ENCODE assay signal across 34 mouse cellular contexts in the genomic region with DNA sequence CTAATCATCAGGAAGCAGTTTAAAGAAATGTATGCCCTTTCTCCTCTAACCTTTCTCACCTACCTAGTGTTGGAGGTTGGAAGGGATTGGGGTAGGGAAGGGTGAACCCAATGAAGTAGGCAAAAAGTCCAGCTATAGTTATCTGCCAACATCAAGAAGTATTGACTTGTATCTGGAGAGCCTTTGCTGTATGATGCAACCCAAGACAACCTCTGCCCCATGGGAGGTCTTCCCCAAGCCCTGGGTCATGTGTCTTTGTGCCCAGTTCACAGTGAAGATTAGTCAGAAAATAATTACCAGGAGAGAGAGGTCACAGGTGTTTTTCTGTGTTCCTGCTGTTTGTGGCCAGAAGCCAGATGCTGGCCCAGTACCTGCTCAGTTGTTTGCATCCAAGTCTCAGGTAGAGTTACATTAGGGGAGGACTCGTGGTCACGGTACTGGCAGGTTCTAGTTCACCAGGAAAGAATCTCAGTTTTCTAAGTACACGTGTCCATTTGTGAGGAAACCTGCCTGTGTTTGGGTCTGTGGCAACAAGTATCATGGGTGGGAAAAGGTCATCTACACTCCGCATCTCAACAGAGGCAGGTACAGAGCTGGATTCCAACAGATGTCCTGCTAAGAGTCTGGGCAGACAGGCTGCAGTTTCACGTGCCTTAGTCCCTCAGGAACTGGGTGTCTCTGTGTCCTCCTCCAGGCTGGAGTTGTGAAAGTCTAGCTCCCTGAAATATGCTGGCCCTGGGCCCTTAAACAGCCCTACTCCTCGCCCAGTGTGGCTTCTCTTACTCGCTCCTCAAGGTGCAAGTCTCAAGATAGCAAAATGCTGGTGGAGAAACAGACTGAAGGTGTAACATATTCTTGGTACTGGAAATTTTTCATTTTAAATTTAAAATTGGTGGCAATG. TPM values are rescaled to one million over a fixed set of nuclear protein-coding genes. Genes with fewer than 3 reads are reported as not detected.
DNase-seq lines count a peak whose midpoint lies in the region; ATAC-seq and TF ChIP-seq lines count a peak whose summit lies in the region.
"Had no signal": no experiment of that assay in that cellular context is flagged by ENCODE, and none has a peak within 500 bp of the region (broad histone marks: within the 10 kb centered on the region; RNA-seq: fewer than 3 reads in every experiment).

No protein-coding gene starts in this region.

- no peak for DNase-seq in frontal cortex, postnatal 14 days (ENCODE audit: low spot score in 2 of 2)
- DNase-seq in left cerebral cortex, adult 2 months (ENCODE audit: extremely low spot score in 1 of 2, low spot score in 2 of 2): no peak
- no peak for DNase-seq in left cerebral cortex, adult 11 months (ENCODE audit: low spot score)
- peak; percentile 11 to 46 for DNase-seq in right cerebral cortex, postnatal 36 days (ENCODE audit: low spot score in 2 of 2)
- no peak for DNase-seq in right cerebral cortex, postnatal 4 days
- DNase-seq in gonadal fat pad, adult 2 months (ENCODE audit: low read depth): peak; percentile 26
- DNase-seq in ovary, postnatal 14 days (ENCODE audit: low spot score): no peak
- DNase-seq: cerebellum, adult 8-10 months; cerebellum, postnatal 36 days; embryo, embryonic 11 days; gastrocnemius, postnatal 25 days; layer of hippocampus, postnatal 36 days; liver, embryonic 13.5 days; lung, postnatal 36 days; thymus, adult 18-20 months had no signal

- intact Hi-C loops in left cerebral cortex, adult 2 months (cut with DNase I): loop anchor here (2.0 to 5.0 kb wide), 2 partner anchors 239 to 635 kb away; a partner anchor contains a TSS

- H3K27ac ChIP-seq in left cerebral cortex, adult 2 months: peak overlapping the region; percentile 48; the same call in 1 of the 2 replicates
- H3K27ac ChIP-seq: embryonic facial prominence, embryonic 13.5 days; forebrain, embryonic 13.5 days; heart, embryonic 15.5 days; hindbrain, embryonic 15.5 days; liver, embryonic 13.5 days; lung, embryonic 15.5 days; midbrain, embryonic 13.5 days had no signal

- no peak overlapping the region for H3K4me3 ChIP-seq in left cerebral cortex, adult 2 months
- H3K4me3 ChIP-seq: embryonic facial prominence, embryonic 13.5 days; erythroblast, embryonic 14.5 days; forebrain, embryonic 13.5 days; heart, embryonic 15.5 days; hindbrain, embryonic 15.5 days; liver, embryonic 13.5 days; lung, embryonic 15.5 days; megakaryocyte, embryonic 14.5 days; midbrain, embryonic 13.5 days had no signal

- ATAC-seq in frontal cortex, adult (ENCODE audit: low TSS enrichment): peak; percentile 50
- ATAC-seq: CD4-positive, CD25-positive, alpha-beta regulatory T cell, adult 4 months; forebrain, embryonic 13.5 days; midbrain, embryonic 13.5 days had no signal

- TF ChIP-seq CTCF in left cerebral cortex, adult 2 months (IDR thresholded peaks at IDR 0.05): no peak

RNA-seq across cellular contexts. Expression of a gene that starts 20.3 kb away (rescaled TPM):
- total RNA-seq in left cerebral cortex, adult 2 months (2021): not detected
- not detected in 2 replicates for polyA plus RNA-seq in gonadal fat pad, adult 2 months (2012; rRNA removed)
- total RNA-seq: gastrocnemius, postnatal 25 days; heart, adult 8-10 months; hematopoietic stem cell, adult 5-6 weeks; layer of hippocampus, postnatal 36 days; monocyte, adult 5-6 weeks; neutrophil, adult 5-6 weeks had no signal
- polyA plus RNA-seq: CD4-positive, CD25-positive, alpha-beta regulatory T cell, adult 4 months; erythroblast, embryonic 14.5 days; forebrain, embryonic 13.5 days; frontal cortex, adult 2 months; heart, embryonic 15.5 days; hindbrain, embryonic 15.5 days; intestine, embryonic 14.5 days; limb, embryonic 11.5 days; liver, embryonic 13.5 days; lung, embryonic 15.5 days; midbrain, embryonic 13.5 days; small intestine, adult 2 months; stomach, embryonic 16.5 days had no signal

RNA-seq across cellular contexts. Expression of a gene that starts 35.7 kb away (rescaled TPM):
- total RNA-seq in left cerebral cortex, adult 2 months (2021): not detected
- polyA plus RNA-seq in gonadal fat pad, adult 2 months (2012; rRNA removed): not detected in 2 replicates
- total RNA-seq: gastrocnemius, postnatal 25 days; heart, adult 8-10 months; hematopoietic stem cell, adult 5-6 weeks; monocyte, adult 5-6 weeks; neutrophil, adult 5-6 weeks had no signal
- polyA plus RNA-seq: CD4-positive, CD25-positive, alpha-beta regulatory T cell, adult 4 months; embryonic facial prominence, embryonic 13.5 days; erythroblast, embryonic 14.5 days; forebrain, embryonic 13.5 days; frontal cortex, adult 2 months; heart, embryonic 15.5 days; hindbrain, embryonic 15.5 days; intestine, embryonic 14.5 days; liver, embryonic 13.5 days; lung, embryonic 15.5 days; midbrain, embryonic 13.5 days; small intestine, adult 2 months; stomach, embryonic 16.5 days had no signal

RNA-seq across cellular contexts. Expression of a gene that starts 46.1 kb away (rescaled TPM):
- not detected for total RNA-seq in left cerebral cortex, adult 2 months (2021)
- polyA plus RNA-seq in gonadal fat pad, adult 2 months (2012; rRNA removed): 82.4 and 284 TPM in 2 replicates
- total RNA-seq: hematopoietic stem cell, adult 5-6 weeks; layer of hippocampus, postnatal 36 days; monocyte, adult 5-6 weeks; neutrophil, adult 5-6 weeks had no signal
- polyA plus RNA-seq: embryonic facial prominence, embryonic 13.5 days; erythroblast, embryonic 14.5 days; forebrain, embryonic 13.5 days; heart, embryonic 15.5 days; hindbrain, embryonic 15.5 days; intestine, embryonic 14.5 days; limb, embryonic 11.5 days; midbrain, embryonic 13.5 days; stomach, embryonic 16.5 days had no signal

RNA-seq across cellular contexts. Expression of a gene that starts 57.7 kb away (rescaled TPM):
- under 1 TPM; 0.05 to 0.09 TPM for total RNA-seq in left cerebral cortex, adult 2 months (2021)
- not detected in 2 replicates for polyA plus RNA-seq in gonadal fat pad, adult 2 months (2012; rRNA removed)
- total RNA-seq: gastrocnemius, postnatal 25 days; heart, adult 8-10 months; hematopoietic stem cell, adult 5-6 weeks; monocyte, adult 5-6 weeks had no signal
- polyA plus RNA-seq: erythroblast, embryonic 14.5 days; forebrain, embryonic 13.5 days; heart, embryonic 15.5 days; hindbrain, embryonic 15.5 days; intestine, embryonic 14.5 days; limb, embryonic 11.5 days; liver, embryonic 13.5 days; lung, embryonic 15.5 days; small intestine, adult 2 months; stomach, embryonic 16.5 days had no signal

Comparison
In these comparisons a context has a peak if more than half of its experiments do, and no peak if none do; other contexts are left out.
1. DNase-seq: peak in right cerebral cortex, postnatal 36 days (2 of 2) and gonadal fat pad, adult 2 months (single experiment); none in frontal cortex, postnatal 14 days (0 of 2), left cerebral cortex, adult 2 months (0 of 2), left cerebral cortex, adult 11 months (single experiment), right cerebral cortex, postnatal 4 days (single experiment) and ovary, postnatal 14 days (single experiment).